Mouse (Mus musculus) heart, embryonic 13.5 days (tissue): ENCODE measurements around the gene Hps5. TPM values are rescaled to one million over a fixed set of nuclear protein-coding genes. Genes with fewer than 3 reads are reported as not detected.

Experiments used
- polyA plus RNA-seq: library from polyadenylated mRNA; unstranded; fragments of >200 nt; fragmentation: Nextera tagmentation; extraction: Ambion mirVana; gene quantifications from 2 replicates; pipeline ENCODE4 v1.2.1, GENCODE M21; 2015

The Hps5 gene
- polyA plus RNA-seq, 1 experiment from 2014 or later: 9.7 TPM

Other genes starting within 250 kb of the Hps5 start
- gene Sergef, start 156.3 kb downstream of the Hps5 start, polyA plus RNA-seq: 11.9 and 12.2 TPM in 2 replicates
- 0.13 TPM in 1 of 2 replicates, not detected in the other for gene Tph1, start 123.5 kb downstream of the Hps5 start, polyA plus RNA-seq
- 14.7 and 15.9 TPM in 2 replicates for gene Saal1, start 85.4 kb downstream of the Hps5 start, polyA plus RNA-seq
- gene Saa3, start 80.4 kb downstream of the Hps5 start, polyA plus RNA-seq: 0.15 TPM in 1 of 2 replicates, not detected in the other
- gene Saa4, start 63.5 kb downstream of the Hps5 start, polyA plus RNA-seq: 0.18 TPM in 1 of 2 replicates, not detected in the other
- gene Saa1, start 53.1 kb downstream of the Hps5 start, polyA plus RNA-seq: not detected in 2 replicates
- gene Saa2, start 44.3 kb downstream of the Hps5 start, polyA plus RNA-seq: not detected in 2 replicates
- 28.5 and 29.7 TPM in 2 replicates for gene Gtf2h1, start within 50 bp of the Hps5 start, polyA plus RNA-seq
- 2,723 and 3,293 TPM in 2 replicates for gene Ldha, start 45.4 kb upstream of the Hps5 start, polyA plus RNA-seq
- gene Ldhc, start 65.1 kb upstream of the Hps5 start, polyA plus RNA-seq: not detected in 2 replicates
- gene Tsg101, start 123.9 kb upstream of the Hps5 start, polyA plus RNA-seq: 165 and 182 TPM in 2 replicates
- 7.5 and 8.0 TPM in 2 replicates for gene Uevld, start 162.5 kb upstream of the Hps5 start, polyA plus RNA-seq
- not detected in 2 replicates for gene Gm9999, start 187.5 kb upstream of the Hps5 start, polyA plus RNA-seq
- 13.1 and 13.4 TPM in 2 replicates for gene Spty2d1, start 212.3 kb upstream of the Hps5 start, polyA plus RNA-seq